Mouse (Mus musculus): ENCODE measurements around the gene Tmem136. TPM values are rescaled to one million over a fixed set of nuclear protein-coding genes. Genes with fewer than 3 reads are reported as not detected.

The Tmem136 gene
- total and polyA plus RNA-seq, 3 experiments, result 0.17 to 3.8 (median 0.34) TPM

DNA sequence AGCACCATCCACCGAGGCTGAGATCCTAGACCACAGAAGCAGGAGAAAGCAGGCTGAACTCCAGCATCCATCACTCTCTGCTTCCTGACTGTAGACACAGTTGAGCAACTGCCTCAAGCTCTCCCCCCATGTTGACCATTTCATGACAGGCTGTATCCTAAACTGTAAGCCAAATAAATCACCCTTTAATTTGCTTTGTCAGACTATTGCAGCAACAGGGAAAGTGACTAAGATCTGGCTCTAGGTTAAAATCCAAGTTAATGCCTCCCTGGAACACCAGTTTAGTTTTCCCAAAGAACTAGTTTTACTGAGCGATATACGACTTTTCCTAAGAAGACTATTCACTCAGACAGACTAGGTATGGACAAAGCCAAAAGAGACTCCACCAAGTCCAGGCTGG is 37.7 kb downstream of the Tmem136 start:
- in situ Hi-C loops (cut with MboI; ENCODE audit: low pct_ligation_motif_present, low pct_unique_long_range_greater_than_20kb, low sequenced_read_pairs) (no loop called here), dilution Hi-C loops (cut with MboI; ENCODE audit: extremely low pct_ligation_motif_present, extremely low pct_unique_long_range_greater_than_20kb, low sequenced_read_pairs) (no loop called here)
- Histone ChIP-seq H3K4me3 (replicated peaks in 1 of 3; ENCODE audit: low read depth in 2 of 3, low read length in 2 of 3, poor library complexity in 1 of 3) (no peak overlapping the region), H3K27me3 (replicated peaks) (no peaks in the 10 kb centered on the region), H3K4me1 (ENCODE audit: control insufficient read depth in 1 of 2, insufficient read depth in 2 of 2) (peaks cover 5 to 43% of the 10 kb centered on the region in 2 experiments; a peak in 3 of 4 replicates), H3K9ac (ENCODE audit: insufficient read depth, low read depth) (no peak overlapping the region), H3K9me3 (replicated peaks; ENCODE audit: low read length) (no peaks in the 10 kb centered on the region), H3K36me3 (replicated peaks in 1 of 2; ENCODE audit: control insufficient read depth in 1 of 2, insufficient read depth in 1 of 2, low read length in 1 of 2) (peaks cover 0 to 7% of the 10 kb centered on the region in 2 experiments), H3K27ac (ENCODE audit: insufficient read depth, low read depth) (no peak overlapping the region), H3K79me2 (replicated peaks; ENCODE audit: control insufficient read depth, extremely low read depth, insufficient read depth, poor library complexity, severe bottlenecking) (peaks cover 4% of the 10 kb centered on the region; the same call in 1 of the 2 replicates), H3K4me2 (ENCODE audit: insufficient read depth, low read depth, poor library complexity, severe bottlenecking) (no peak overlapping the region)
- TF ChIP-seq SMC3 (IDR thresholded peaks at IDR 0.05; ENCODE audit: low read depth, low read length), result no peak
- no peak for TF ChIP-seq RCOR1 (conservative IDR thresholded peaks at IDR 0.05; ENCODE audit: low read depth, low read length)
- TF ChIP-seq ZNF384 (IDR thresholded peaks at IDR 0.05; ENCODE audit: low read depth, low read length), result no peak
- TF ChIP-seq EP300 (IDR thresholded peaks at IDR 0.05; ENCODE audit: low read length), result no peak
- DNase-seq (ENCODE audit: extremely low read depth), result no peak

GRCm38 (mm10) chr9:43076163-43076562 is 40.2 kb downstream of the Tmem136 start:
- H3K79me2 ChIP-seq (replicated peaks; ENCODE audit: control insufficient read depth, extremely low read depth, insufficient read depth, poor library complexity, severe bottlenecking), result peaks cover 2% of the 10 kb centered on the region; the same call in 1 of the 2 replicates
- no peak overlapping the region for H3K9ac ChIP-seq (ENCODE audit: insufficient read depth, low read depth)
- H3K27ac ChIP-seq (ENCODE audit: insufficient read depth, low read depth), result no peak overlapping the region
- dilution Hi-C loops (cut with MboI; ENCODE audit: extremely low pct_ligation_motif_present, extremely low pct_unique_long_range_greater_than_20kb, low sequenced_read_pairs) (no loop called here), in situ Hi-C loops (cut with MboI; ENCODE audit: low pct_ligation_motif_present, low pct_unique_long_range_greater_than_20kb, low sequenced_read_pairs) (no loop called here)
- no peaks in the 10 kb centered on the region for H3K9me3 ChIP-seq (replicated peaks; ENCODE audit: low read length)
- H3K27me3 ChIP-seq (replicated peaks), result no peaks in the 10 kb centered on the region
- no peak overlapping the region for H3K4me3 ChIP-seq (replicated peaks in 1 of 3; ENCODE audit: low read depth in 2 of 3, low read length in 2 of 3, poor library complexity in 1 of 3)
- TF ChIP-seq ETS1 (conservative IDR thresholded peaks at IDR 0.05; ENCODE audit: low read depth, low read length) (peak; percentile 77), IRF4 (IDR thresholded peaks at IDR 0.05; ENCODE audit: low read depth, low read length) (0 out of 2 replicates have a peak, but pooled peaks have one; percentile 10), CTCF (conservative IDR thresholded peaks at IDR 0.05 in 1 of 2, IDR thresholded peaks at IDR 0.05 in 1 of 2; ENCODE audit: low read depth in 2 of 2, low read length in 2 of 2) (no peak), KAT2A (IDR thresholded peaks at IDR 0.05; ENCODE audit: insufficient replicate concordance, low read length) (no peak), ZMIZ1 (IDR thresholded peaks at IDR 0.05; ENCODE audit: low read depth, low read length) (no peak), ELF1 (IDR thresholded peaks at IDR 0.05; ENCODE audit: low read depth, low read length) (peak; percentile 50), BHLHE40 (IDR thresholded peaks at IDR 0.05; ENCODE audit: low read depth, low read length) (no peak), EP300 (IDR thresholded peaks at IDR 0.05; ENCODE audit: low read length) (no peak)
- peak overlapping the region; percentile 70; the same call in 1 of the 2 replicates for H3K4me2 ChIP-seq (ENCODE audit: insufficient read depth, low read depth, poor library complexity, severe bottlenecking)
- peak; percentile 56 for DNase-seq (ENCODE audit: extremely low read depth)
- peaks cover 0 to 6% of the 10 kb centered on the region in 2 experiments for H3K36me3 ChIP-seq (replicated peaks in 1 of 2; ENCODE audit: control insufficient read depth in 1 of 2, insufficient read depth in 1 of 2, low read length in 1 of 2)
- peaks cover 14 to 58% of the 10 kb centered on the region in 2 experiments for H3K4me1 ChIP-seq (ENCODE audit: control insufficient read depth in 1 of 2, insufficient read depth in 2 of 2)

GRCm38 (mm10) chr9:43074611-43075010 is 41.8 kb downstream of the Tmem136 start:
- dilution Hi-C loops (cut with MboI; ENCODE audit: extremely low pct_ligation_motif_present, extremely low pct_unique_long_range_greater_than_20kb, low sequenced_read_pairs) (no loop called here), in situ Hi-C loops (cut with MboI; ENCODE audit: low pct_ligation_motif_present, low pct_unique_long_range_greater_than_20kb, low sequenced_read_pairs) (no loop called here)
- H3K36me3 ChIP-seq (replicated peaks in 1 of 2; ENCODE audit: control insufficient read depth in 1 of 2, insufficient read depth in 1 of 2, low read length in 1 of 2), result peaks cover 0 to 6% of the 10 kb centered on the region in 2 experiments
- H3K4me3 ChIP-seq (replicated peaks in 1 of 3; ENCODE audit: low read depth in 2 of 3, low read length in 2 of 3, poor library complexity in 1 of 3), result no peak overlapping the region
- no peak overlapping the region for H3K4me2 ChIP-seq (ENCODE audit: insufficient read depth, low read depth, poor library complexity, severe bottlenecking)
- no peaks in the 10 kb centered on the region for H3K9me3 ChIP-seq (replicated peaks; ENCODE audit: low read length)
- H3K27ac ChIP-seq (ENCODE audit: insufficient read depth, low read depth), result no peak overlapping the region
- peaks cover 15 to 70% of the 10 kb centered on the region in 2 experiments for H3K4me1 ChIP-seq (ENCODE audit: control insufficient read depth in 1 of 2, insufficient read depth in 2 of 2)
- peaks cover 4% of the 10 kb centered on the region; the same call in 1 of the 2 replicates for H3K79me2 ChIP-seq (replicated peaks; ENCODE audit: control insufficient read depth, extremely low read depth, insufficient read depth, poor library complexity, severe bottlenecking)
- H3K9ac ChIP-seq (ENCODE audit: insufficient read depth, low read depth), result no peak overlapping the region
- no peak for DNase-seq (ENCODE audit: extremely low read depth)
- TF ChIP-seq POLR2A (IDR thresholded peaks at IDR 0.05; ENCODE audit: low read depth, low read length) (no peak), CHD2 (IDR thresholded peaks at IDR 0.05; ENCODE audit: low read length) (no peak), RCOR1 (conservative IDR thresholded peaks at IDR 0.05; ENCODE audit: low read depth, low read length) (no peak), KAT2A (IDR thresholded peaks at IDR 0.05; ENCODE audit: insufficient replicate concordance, low read length) (no peak), SIN3A (IDR thresholded peaks at IDR 0.05; ENCODE audit: low read length) (no peak), ZKSCAN1 (IDR thresholded peaks at IDR 0.05; ENCODE audit: borderline replicate concordance, low read depth, low read length) (no peak), ELF1 (IDR thresholded peaks at IDR 0.05; ENCODE audit: low read depth, low read length) (no peak), GABPA (IDR thresholded peaks at IDR 0.05; ENCODE audit: insufficient replicate concordance, low read depth, low read length) (no peak), PAX5 (IDR thresholded peaks at IDR 0.05; ENCODE audit: low read length) (no peak), UBTF (IDR thresholded peaks at IDR 0.05; ENCODE audit: low read depth, low read length) (no peak), ZNF384 (IDR thresholded peaks at IDR 0.05; ENCODE audit: low read depth, low read length) (no peak), ZMIZ1 (IDR thresholded peaks at IDR 0.05; ENCODE audit: low read depth, low read length) (no peak), NRF1 (IDR thresholded peaks at IDR 0.05; ENCODE audit: low read depth, low read length) (no peak), SMC3 (IDR thresholded peaks at IDR 0.05; ENCODE audit: low read depth, low read length) (no peak), USF2 (conservative IDR thresholded peaks at IDR 0.05; ENCODE audit: low read depth, low read length) (no peak), NELFE (IDR thresholded peaks at IDR 0.05; ENCODE audit: low read depth, low read length) (no peak), RAD21 (IDR thresholded peaks at IDR 0.05; ENCODE audit: low read depth, low read length) (no peak), JUN (IDR thresholded peaks at IDR 0.05; ENCODE audit: insufficient read depth, low read depth, low read length) (no peak)
- H3K27me3 ChIP-seq (replicated peaks), result no peaks in the 10 kb centered on the region
